Mouse (Mus musculus): ENCODE results near the gene A630001G21Rik. TPM values are rescaled to one million over a fixed set of nuclear protein-coding genes. Genes with fewer than 3 reads are reported as not detected.

Gene A630001G21Rik
- polyA plus RNA-seq, 1 experiment from 2014 or later = 1.1 TPM

DNA sequence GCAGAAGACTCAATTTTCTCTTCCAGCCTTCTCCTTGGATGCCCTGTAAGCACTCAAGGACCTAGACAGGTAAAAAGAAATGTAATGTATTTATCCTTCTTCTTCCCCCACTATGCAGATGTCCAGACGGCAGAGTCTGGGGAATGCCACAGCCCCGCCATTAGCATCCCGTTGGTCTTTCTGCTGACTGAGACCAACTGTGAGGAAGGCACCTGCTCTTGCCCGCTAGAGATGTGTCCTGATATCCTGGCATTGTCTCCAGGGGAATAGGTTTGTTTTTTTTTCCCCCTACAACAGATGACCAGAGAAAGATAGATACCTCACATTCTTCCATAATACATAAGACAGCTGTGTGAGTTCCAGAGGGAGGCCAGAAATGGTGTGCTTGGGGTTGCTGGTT, 14.2 kb downstream of the A630001G21Rik start:
- no peak overlapping the region for H3K27ac ChIP-seq
- WGBS = 69% methylated on average over 4 of the region's 4 CpGs

DNA sequence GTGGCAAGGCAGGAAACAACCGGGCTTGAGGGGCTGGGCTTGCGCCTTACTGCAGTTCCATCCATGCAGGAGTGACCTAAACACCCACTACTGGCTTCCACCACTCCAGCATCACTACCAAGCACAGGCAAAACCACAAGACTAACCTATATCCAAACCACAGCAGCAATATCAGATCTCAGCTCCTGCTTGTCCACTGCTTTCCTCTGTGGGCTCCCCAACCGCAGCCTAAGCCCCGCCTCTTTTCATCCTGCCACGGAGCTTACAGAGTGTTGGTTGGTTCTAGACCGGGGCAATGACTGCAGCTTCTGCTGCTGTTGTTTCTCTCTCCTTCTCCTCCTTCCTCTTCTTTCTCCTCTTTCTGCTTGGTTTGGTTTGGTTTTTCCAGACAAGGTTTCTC, 15.1 kb downstream of the A630001G21Rik start:
- Histone ChIP-seq H3K4me3 (replicated peaks) (no peak overlapping the region), H3K4me2 (replicated peaks) (no peak overlapping the region), H3K4me1 (replicated peaks) (no peaks in the 10 kb centered on the region), H3K9me3 (no peaks in the 10 kb centered on the region), H3K27ac (no peak overlapping the region), H3K9ac (no peak overlapping the region), H3K27me3 (replicated peaks) (no peaks in the 10 kb centered on the region), H3K36me3 (no peaks in the 10 kb centered on the region)
- 84% methylated on average over 6 of the region's 6 CpGs for WGBS
- ATAC-seq = no peak

More for the DNA sequence above, 14.2 kb downstream of the A630001G21Rik start:
- Histone ChIP-seq H3K4me3 (replicated peaks) (no peak overlapping the region), H3K4me1 (replicated peaks) (no peaks in the 10 kb centered on the region), H3K4me2 (replicated peaks) (no peak overlapping the region), H3K9me3 (no peaks in the 10 kb centered on the region), H3K9ac (no peak overlapping the region), H3K36me3 (no peaks in the 10 kb centered on the region), H3K27me3 (replicated peaks) (no peaks in the 10 kb centered on the region)
- no peak for ATAC-seq

DNA sequence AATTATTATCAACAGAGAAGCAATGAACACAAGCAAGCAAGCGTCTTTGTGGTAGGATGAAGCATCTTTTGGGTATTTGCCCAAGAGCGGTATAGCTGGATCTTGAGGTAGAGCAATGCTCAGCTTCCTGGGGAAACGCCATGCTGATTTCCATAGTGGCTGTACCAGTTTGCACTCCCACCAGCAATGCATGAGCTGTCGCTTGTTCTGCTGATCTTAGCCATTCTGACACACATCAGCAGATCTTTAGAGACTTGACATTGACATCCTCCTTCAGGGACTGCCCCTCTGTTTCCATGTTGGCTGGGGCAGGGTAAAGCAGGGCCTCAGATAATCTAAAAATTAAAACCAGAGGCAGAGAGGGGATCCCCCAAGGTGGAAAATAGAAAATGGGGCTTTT, 16.8 kb downstream of the A630001G21Rik start:
- WGBS = 90% methylated on average over 4 of the region's 4 CpGs
- no peaks in the 10 kb centered on the region for H3K9me3 ChIP-seq
- H3K4me2 ChIP-seq (replicated peaks) = no peak overlapping the region
- H3K4me1 ChIP-seq (replicated peaks) = no peaks in the 10 kb centered on the region
- no peaks in the 10 kb centered on the region for H3K36me3 ChIP-seq
- no peak overlapping the region for H3K9ac ChIP-seq
- no peaks in the 10 kb centered on the region for H3K27me3 ChIP-seq (replicated peaks)
- H3K27ac ChIP-seq = no peak overlapping the region
- ATAC-seq = no peak
- H3K4me3 ChIP-seq (replicated peaks) = no peak overlapping the region

DNA sequence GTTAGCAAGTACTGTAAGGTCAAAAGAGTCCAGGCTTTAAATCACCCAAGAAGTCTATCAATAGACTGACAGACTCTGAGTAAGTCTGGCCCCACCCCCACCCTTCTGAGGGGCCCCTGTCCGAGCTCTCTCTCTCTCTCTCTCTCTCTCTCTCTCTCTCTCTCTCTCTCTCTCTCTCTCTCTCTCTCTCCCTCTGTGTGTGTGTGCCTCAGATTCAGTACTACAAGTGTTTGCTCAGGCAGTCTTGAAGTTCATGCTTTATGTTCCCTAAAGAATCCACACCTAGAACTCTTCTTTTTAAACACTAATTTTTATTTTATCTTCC, 19.5 kb downstream of the A630001G21Rik start:
- H3K27ac ChIP-seq = no peak overlapping the region
- H3K27me3 ChIP-seq (replicated peaks) = no peaks in the 10 kb centered on the region
- no peaks in the 10 kb centered on the region for H3K9me3 ChIP-seq
- WGBS = 7% methylated on average over 1 of the region's 1 CpGs
- H3K4me2 ChIP-seq (replicated peaks) = no peak overlapping the region
- H3K4me1 ChIP-seq (replicated peaks) = no peaks in the 10 kb centered on the region
- H3K4me3 ChIP-seq (replicated peaks) = no peak overlapping the region
- ATAC-seq = no peak
- H3K9ac ChIP-seq = no peak overlapping the region
- no peaks in the 10 kb centered on the region for H3K36me3 ChIP-seq

DNA sequence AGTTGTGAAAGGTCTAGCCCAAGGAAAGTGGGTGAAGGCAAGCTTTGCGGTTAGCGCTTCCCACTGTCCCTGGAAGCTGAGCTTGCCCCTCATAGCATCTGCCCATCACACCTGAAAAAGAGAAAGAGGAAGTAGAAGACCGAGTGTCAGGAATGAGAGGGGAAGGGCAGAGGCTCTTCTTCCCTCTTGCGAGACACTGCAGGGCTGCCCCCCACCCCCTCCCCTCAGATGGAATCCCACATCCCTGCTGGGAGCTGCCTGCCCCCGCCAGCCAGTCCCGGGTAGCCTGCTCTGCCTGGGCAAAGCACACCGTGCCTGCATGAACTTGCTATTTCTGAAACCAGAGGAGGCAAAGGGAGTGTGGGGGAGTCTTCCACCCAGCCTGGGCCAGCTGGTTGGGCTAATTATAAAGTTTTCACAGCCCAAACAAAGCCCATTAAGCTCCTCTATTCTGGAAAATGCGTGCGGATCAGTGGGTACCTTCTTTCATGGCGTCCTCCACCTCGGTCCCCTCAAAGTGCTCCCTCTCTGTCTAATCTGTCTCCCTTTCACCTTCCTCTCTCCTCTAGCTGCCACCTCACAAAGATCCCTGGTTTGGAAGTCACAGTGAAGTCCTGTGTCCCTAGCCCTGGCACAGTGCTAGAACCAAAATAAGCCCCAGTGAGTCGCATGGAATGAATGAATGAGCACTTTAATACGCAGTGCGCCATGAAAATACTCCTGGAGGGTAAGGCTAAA, 20.0 kb downstream of the A630001G21Rik start:
- Histone ChIP-seq H3K4me3 (replicated peaks) (no peak overlapping the region), H3K9me3 (no peaks in the 10 kb centered on the region), H3K36me3 (no peaks in the 10 kb centered on the region), H3K27me3 (replicated peaks) (no peaks in the 10 kb centered on the region), H3K4me1 (replicated peaks) (no peaks in the 10 kb centered on the region), H3K27ac (no peak overlapping the region), H3K9ac (no peak overlapping the region), H3K4me2 (replicated peaks) (no peak overlapping the region)
- 26% methylated on average over 14 of the region's 14 CpGs for WGBS
- ATAC-seq = no peak

DNA sequence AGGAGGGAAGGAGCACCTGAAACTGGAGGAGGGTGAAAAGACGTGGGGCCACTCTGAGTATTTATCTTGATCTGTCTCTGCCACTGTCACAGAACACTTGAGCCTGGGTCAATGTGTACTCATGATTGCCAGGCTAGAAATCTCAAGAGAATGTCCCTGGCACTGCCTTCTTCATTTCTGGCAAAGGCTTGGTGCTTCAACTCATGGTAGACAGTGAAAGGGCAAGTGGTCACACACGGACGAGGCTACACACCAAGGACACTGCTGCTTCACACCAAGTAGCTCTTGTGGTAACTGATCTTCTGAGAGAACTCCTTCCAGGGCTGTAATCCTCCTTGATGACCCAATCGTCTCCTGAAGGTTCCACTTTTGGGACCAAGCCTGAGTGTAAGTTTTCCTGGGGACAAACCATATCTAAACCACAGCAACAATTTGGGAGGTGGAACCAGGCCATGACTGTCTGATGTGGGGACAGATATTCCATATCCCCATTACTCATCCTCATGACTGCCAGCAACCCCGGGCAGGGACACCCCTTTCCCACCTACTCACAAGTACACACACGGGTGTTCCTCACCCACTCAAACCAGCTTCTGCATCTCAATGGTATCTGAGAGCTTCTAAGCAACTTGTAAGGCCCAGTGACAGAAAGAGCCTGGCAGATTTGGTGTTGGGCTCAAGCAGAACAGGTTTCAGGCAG, 20.8 kb downstream of the A630001G21Rik start:
- WGBS = 75% methylated on average over 6 of the region's 6 CpGs
- Histone ChIP-seq H3K36me3 (no peaks in the 10 kb centered on the region), H3K4me2 (replicated peaks) (no peak overlapping the region), H3K27ac (no peak overlapping the region), H3K9ac (no peak overlapping the region), H3K4me1 (replicated peaks) (no peaks in the 10 kb centered on the region), H3K4me3 (replicated peaks) (no peak overlapping the region), H3K9me3 (no peaks in the 10 kb centered on the region), H3K27me3 (replicated peaks) (no peaks in the 10 kb centered on the region)
- ATAC-seq = no peak

DNA sequence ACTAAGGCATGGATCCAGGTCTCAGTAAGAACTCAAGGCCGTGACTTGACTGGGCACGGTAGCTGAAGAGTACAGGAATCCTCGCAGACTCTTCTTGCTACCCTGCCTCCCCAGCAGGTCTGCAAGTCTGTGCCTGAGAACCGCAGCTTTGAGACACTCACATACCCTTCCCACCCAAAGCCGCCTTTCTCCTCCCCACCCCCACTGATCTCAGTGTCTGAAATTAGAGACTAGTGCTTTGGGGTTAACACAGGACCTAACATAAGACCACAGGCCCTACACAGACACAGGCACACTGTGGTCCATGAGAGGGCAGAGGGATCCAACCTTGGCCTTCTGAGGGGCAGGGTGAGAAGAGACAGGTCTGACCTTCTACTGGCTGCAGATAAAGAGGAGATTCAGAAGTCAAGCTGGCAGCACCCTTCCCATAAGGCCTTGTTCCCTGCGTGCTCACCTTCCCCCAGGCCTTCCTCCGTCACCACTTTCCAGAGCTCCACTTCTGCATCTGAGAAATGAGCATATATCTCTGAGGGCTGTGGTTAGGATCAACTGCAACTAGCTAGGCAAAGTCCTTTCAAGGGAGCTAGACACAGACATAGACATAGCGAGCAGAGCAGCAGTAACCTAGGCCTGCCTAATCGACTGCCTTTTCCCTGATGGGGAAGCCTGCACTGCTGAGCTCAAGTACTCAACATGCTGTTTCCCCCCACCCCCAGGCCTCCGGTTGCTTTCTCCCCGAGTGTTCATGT, 26.3 kb downstream of the A630001G21Rik start:
- Histone ChIP-seq H3K4me3 (replicated peaks) (no peak overlapping the region), H3K27me3 (replicated peaks) (no peaks in the 10 kb centered on the region), H3K36me3 (no peaks in the 10 kb centered on the region), H3K9ac (no peak overlapping the region), H3K9me3 (no peaks in the 10 kb centered on the region), H3K4me2 (replicated peaks) (no peak overlapping the region), H3K4me1 (replicated peaks) (no peaks in the 10 kb centered on the region), H3K27ac (no peak overlapping the region)
- 79% methylated on average over 11 of the region's 11 CpGs for WGBS
- ATAC-seq = no peak

DNA sequence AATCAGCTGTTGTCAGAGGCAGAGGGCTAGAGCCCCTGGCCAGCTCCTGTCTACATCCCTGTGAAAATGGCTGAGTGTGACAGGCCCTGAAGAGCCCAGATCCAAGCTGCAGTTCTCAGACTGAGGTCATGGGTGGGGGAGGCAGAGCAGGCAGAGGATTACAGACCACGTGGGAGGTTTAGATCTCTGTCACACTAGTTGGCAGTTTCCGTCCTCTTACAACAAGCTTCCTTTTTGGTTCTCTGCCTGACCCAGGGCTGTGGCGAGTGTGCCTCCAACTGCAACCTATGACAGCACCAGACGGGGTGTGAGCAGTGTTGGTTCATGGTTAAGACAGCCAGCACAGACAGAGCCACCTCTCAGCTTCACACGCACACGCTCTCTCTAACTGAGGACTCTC, 26.9 kb downstream of the A630001G21Rik start:
- Histone ChIP-seq H3K27me3 (replicated peaks) (no peaks in the 10 kb centered on the region), H3K36me3 (no peaks in the 10 kb centered on the region), H3K9me3 (no peaks in the 10 kb centered on the region), H3K9ac (no peak overlapping the region), H3K4me2 (replicated peaks) (no peak overlapping the region), H3K4me1 (replicated peaks) (no peaks in the 10 kb centered on the region), H3K27ac (no peak overlapping the region), H3K4me3 (replicated peaks) (no peak overlapping the region)
- WGBS = 56% methylated on average over 6 of the region's 6 CpGs
- no peak for ATAC-seq

DNA sequence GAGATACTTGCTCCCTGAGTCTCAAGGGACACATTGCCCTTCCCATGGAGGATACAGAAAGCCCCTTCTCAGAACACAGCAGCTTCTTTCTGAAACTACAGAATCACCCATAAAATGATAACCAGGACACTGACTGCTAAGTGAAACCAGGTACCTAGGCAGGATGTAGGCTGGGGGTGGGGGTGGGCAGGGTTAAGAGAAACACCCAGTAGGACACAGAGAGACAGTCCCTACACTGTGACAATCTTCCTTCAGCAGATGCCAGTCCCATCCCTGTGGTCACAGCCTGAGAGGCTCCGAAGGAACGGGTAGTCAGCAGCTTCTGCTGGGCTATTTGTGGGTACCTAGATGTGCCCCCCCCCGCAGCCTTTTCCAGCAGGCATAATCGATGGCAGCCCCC, 27.8 kb downstream of the A630001G21Rik start:
- 82% methylated on average over 4 of the region's 4 CpGs for WGBS
- Histone ChIP-seq H3K36me3 (no peaks in the 10 kb centered on the region), H3K9me3 (no peaks in the 10 kb centered on the region), H3K9ac (no peak overlapping the region), H3K4me1 (replicated peaks) (no peaks in the 10 kb centered on the region), H3K4me2 (replicated peaks) (no peak overlapping the region), H3K27me3 (replicated peaks) (no peaks in the 10 kb centered on the region), H3K4me3 (replicated peaks) (no peak overlapping the region), H3K27ac (no peak overlapping the region)
- ATAC-seq = no peak

DNA sequence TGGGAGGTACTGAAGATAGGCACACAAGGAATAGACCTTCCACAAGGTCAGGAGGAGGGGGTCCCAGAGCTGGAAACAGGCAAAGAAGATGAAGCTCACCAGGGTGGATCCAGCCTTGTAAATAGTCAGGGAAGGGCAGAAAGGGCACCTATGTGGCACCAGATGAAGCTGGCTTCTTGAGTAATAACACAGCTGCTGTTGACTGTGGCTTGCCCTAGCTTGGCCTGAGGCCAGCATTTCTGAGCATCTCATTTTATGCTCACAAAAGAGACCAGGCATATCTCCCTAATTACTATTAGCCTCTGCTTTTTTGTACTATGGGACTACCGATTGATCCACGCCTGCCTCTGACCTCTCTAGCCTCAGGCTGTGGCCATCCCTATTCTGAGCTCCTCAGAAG, 28.6 kb downstream of the A630001G21Rik start:
- ATAC-seq = no peak
- Histone ChIP-seq H3K4me3 (replicated peaks) (no peak overlapping the region), H3K9me3 (no peaks in the 10 kb centered on the region), H3K4me2 (replicated peaks) (no peak overlapping the region), H3K4me1 (replicated peaks) (no peaks in the 10 kb centered on the region), H3K9ac (no peak overlapping the region), H3K27me3 (replicated peaks) (no peaks in the 10 kb centered on the region), H3K36me3 (no peaks in the 10 kb centered on the region), H3K27ac (no peak overlapping the region)
- WGBS = 85% methylated on average over 2 of the region's 2 CpGs

DNA sequence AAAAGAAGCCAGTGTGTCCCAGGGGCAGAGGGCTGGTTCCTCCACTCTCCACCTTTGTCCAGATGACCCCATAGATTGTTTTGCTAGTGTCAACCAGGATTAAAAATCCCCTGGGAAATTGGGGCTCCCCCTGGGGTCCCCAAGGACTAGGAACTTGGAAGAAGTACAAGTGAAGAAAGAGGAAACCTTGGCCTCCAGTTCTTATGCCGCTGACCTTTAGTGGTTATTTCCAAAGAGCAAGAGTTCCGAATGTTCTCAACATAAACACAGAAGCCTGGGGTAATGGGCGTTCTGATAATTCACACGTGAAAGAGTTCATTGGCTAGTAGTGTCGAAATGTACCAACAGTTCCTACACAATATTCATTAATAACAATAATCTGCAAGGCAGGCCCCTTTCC, 31.9 kb downstream of the A630001G21Rik start:
- H3K4me2 ChIP-seq (replicated peaks) = no peak overlapping the region
- no peaks in the 10 kb centered on the region for H3K9me3 ChIP-seq

DNA sequence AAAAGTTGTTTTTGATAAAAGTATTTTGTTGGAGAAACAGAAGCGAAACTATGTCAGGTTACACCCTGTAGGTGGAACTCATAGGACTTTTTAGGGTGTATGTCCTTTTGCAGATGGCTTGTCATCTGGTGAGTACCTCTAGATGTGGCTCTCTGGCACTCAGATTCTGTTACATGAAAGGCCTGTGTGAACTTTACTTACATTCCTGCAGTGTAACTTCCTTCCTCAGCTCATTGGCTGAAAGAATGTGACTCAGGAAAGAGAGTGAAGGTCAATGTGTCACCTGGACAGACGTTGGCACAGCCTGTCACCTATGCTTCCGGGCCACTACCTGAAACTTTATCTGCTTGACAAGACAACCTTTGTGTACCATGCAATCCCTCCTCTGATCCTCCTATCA, 33.9 kb downstream of the A630001G21Rik start:
- Histone ChIP-seq H3K36me3 (no peaks in the 10 kb centered on the region), H3K9me3 (no peaks in the 10 kb centered on the region), H3K27ac (no peak overlapping the region), H3K4me3 (replicated peaks) (no peak overlapping the region), H3K4me2 (replicated peaks) (no peak overlapping the region), H3K27me3 (replicated peaks) (no peaks in the 10 kb centered on the region), H3K9ac (no peak overlapping the region), H3K4me1 (replicated peaks) (no peaks in the 10 kb centered on the region)
- no peak for ATAC-seq
- 83% methylated on average over 3 of the region's 3 CpGs for WGBS

More for the DNA sequence above, 31.9 kb downstream of the A630001G21Rik start:
- H3K4me1 ChIP-seq (replicated peaks) = no peaks in the 10 kb centered on the region
- H3K9ac ChIP-seq = no peak overlapping the region
- 78% methylated on average over 5 of the region's 5 CpGs for WGBS
- no peak overlapping the region for H3K4me3 ChIP-seq (replicated peaks)
- no peaks in the 10 kb centered on the region for H3K36me3 ChIP-seq
- no peak overlapping the region for H3K27ac ChIP-seq
- no peak for ATAC-seq
- no peaks in the 10 kb centered on the region for H3K27me3 ChIP-seq (replicated peaks)
